Mouse (Mus musculus): Measurements from ENCODE around the gene Dag1.

GRCm38 (mm10) chr9:108219766-108220379 is 43.9 kb downstream of the Dag1 start:
- no peak for TF ChIP-seq TAL1 (IDR thresholded peaks at IDR 0.05; ENCODE audit: low read length)
- no peak for TF ChIP-seq GATA1 (IDR thresholded peaks at IDR 0.05; ENCODE audit: low read length)
